Mouse (Mus musculus) urinary bladder, postnatal 4 days (tissue): ENCODE measurements around the gene Rbak.
"Not testable (repeated sequence)": the region's sequence is repeated elsewhere in the genome, so short reads cannot be mapped to it uniquely, and the experiment has no call there.

Experiments
- DNase-seq, 2 experiments: peaks; one replicate each; pipeline ENCODE4 v3.0.0; 2021 to 2022; ENCODE audit warnings: low spot score in 2 of 2

Gene Rbak

DNA sequence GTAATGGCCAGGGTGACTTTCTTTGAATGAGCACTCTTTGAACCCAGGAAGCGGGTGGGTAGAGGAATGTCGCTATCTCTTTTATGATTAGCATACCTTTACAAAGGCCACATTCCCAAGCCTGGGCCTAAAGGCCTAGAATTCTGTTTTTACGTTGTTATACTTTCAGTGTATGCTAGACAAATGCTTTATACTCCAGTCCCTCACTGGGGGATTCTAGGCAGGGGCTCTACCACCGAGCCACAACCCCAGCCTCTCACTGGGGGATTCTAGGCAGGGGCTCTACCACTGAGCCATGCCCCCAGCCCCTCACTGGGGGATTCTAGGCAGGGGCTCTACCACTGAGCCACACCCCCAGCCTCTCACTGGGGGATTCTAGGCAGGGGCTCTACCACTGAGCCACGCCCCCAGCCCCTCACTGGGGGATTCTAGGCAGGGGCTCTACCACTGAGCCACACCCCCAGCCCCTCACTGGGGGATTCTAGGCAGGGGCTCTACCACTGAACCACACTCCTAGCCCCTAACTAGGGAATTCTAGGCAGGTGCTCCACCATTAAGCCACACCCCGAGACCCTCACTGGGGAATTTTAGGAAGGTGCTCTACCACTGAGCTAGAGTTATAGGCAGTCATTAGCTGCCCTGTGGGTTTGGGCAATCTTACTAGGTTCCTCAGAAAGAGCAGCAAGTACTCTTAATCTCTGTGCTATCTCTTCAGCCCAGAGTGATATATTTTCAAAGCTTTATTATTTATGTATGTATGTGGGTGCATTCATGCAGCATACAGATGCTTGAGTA is 46.2 kb downstream of the Rbak start:
- not testable (repeated sequence) for DNase-seq

DNA sequence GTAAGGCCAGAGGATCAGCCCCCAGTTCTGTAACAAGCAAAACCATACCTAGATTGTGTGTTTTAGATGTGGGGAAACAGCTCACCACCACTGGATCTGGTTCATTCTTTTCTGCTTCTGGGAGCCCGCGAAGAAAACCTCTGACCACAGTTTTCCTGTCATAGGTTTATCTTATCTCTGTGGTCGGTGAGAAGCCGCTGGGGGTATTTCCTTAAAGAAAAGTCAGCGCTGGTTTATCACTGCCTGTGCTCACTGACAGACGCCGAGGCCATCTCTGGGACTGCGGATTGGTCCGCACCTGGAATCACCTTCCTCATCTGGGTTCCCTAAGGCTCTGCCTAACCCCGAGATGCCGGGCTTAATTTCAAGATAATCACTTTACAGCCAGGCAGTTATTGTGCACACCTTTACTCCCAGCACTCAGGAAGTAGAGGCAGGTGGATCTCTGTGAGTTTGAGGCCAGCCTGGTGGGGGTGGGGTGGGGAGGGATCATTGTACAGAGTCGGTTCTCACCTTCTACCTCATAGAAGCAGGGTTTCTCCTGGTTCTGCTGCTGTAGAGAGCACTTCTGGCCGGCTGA is 47.5 kb downstream of the Rbak start:
- no peak for DNase-seq

DNA sequence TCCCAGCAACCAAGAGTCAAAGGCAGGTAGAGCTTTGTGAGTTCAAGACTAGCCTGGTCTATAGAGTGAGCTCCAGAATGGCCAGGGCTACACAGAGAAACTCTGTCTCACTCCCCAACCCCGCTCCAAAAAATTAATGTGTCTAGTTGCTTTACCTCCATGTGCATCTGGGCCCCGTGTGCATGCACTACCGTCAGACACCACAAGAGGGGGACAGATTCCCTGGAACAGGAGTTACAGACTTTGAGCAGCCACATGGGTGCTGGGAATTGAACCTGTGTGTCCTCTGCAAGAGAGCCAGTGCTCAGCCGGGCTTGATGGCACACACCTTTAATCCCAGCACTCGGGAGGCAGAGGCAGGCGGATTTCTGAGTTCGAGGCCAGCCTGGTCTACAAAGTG is 50.2 kb downstream of the Rbak start:
- DNase-seq: no peak

DNA sequence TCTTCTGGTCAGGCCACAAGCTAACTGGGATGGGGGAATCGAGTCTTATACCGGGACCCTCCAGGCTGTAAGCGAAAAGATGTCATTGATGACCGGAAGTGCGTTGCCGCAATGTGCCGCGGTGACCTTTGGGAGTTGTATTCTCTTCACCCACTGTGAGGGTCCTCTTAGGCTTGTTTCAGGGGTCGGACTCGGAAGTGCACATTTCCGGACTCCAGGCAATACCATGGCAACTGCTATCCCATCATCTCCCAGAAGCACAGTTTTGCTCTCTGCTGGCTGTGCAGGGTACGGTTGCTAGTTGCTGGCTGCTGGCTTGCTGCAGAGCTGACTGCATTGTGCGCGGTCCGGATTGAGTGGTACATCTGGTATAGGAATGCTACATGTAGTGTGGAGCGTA is 51.5 kb downstream of the Rbak start:
- DNase-seq: no peak

DNA sequence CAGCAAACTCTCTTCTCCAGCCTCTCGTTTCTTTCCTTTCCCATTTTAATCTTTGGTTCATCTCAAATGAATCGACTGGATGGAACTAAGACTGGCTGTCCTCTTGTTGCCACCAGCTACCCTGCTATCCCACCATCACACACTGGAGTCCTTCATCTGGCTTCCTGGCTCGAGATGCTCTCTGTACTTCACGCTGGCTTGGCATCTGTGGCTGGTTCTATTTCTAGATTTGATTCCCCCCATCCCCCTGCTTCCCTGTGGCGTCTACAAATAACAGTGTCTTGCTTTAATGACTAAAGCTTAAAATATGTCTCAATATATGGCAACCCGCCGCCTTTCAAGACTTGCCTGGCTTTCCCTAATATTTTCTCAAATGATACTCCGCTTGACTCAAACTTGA is 52.7 kb downstream of the Rbak start:
- DNase-seq: no peak

DNA sequence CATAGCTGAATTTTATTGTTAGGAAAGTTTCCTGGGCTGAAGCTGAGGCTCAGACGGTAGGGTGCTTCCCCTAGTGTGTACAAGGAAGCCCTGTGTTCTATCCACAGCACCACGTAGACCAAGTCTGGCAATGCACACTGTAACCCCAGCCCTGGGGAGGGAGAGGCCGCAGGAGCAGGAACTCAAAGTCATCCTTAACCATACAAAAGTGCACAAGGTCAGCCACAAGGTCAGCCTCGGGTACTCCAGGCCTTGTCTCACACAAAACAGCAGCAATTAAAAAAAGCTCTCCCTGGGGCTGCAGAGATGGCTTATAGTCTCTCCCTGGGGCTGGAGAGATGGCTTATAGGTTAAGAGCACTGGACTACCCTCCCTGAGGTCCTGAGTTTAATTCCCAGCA is 53.7 kb downstream of the Rbak start:
- no peak for DNase-seq

DNA sequence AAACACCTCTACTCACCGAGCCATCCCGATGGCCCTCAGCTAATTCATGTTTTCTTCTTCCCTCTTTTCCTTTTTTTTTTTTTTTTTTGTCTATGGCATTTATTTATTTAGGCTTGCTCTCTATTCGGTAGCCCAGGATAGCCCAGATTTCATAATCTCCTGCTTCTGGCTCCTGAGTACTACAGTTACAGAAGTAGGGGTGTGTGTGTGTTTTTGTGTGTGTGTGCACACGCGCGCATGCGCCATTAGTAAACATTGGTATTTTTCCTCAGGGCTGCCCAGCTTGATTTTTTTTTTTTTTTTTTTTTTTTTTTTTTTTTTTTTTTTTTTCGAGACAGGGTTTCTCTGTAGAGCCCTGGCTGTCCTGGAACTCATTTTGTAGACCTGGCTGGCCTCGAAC is 54.5 kb downstream of the Rbak start:
- no peak for DNase-seq

DNA sequence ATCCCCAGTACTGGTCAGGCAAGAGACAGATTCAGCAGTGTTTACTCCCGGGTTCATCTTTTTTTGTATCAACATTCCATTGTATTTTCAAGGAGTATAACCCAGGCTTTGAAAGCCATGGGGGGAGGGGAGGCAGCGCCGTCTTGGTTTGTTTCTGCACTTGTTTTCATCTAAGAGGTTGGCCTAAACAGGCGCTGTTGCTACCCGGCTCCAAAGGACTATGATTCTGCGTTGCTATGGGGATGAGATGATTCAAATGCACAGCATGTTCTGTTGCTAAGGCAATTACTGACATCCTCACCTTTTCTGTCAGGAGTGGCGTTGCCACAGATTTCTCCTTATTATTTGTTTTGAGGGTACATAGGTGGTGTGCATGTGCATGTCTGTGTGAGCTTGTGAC is 55.0 kb downstream of the Rbak start:
- DNase-seq: no peak

DNA sequence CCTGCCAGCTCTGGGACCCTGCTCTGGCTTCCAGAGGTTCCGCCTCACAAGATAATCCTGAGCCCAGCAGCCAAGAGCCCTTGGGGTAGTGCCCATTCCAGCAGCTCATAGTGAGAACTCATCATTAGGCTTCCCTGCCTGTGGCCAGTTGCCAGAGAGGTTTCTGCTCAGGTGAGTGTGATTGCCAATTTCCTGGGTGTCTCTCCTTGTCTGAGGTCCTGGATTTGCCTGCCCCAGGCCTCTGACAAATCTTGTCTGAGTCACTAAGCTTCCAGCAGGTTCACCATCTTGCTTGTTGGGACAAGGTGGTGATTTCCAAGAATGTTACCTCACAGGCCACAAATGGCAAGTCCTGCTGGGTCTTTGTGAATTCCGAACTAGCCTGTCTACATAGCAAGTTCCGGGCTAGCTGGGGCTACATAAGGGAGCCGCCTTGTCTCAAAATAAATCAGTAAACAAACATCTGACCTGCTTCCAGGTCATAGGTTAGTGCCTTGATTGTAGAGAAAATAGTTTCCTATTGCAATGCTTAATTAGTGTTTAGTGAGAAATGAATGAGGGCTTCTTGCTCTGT is 55.7 kb downstream of the Rbak start:
- DNase-seq: no peak

DNA sequence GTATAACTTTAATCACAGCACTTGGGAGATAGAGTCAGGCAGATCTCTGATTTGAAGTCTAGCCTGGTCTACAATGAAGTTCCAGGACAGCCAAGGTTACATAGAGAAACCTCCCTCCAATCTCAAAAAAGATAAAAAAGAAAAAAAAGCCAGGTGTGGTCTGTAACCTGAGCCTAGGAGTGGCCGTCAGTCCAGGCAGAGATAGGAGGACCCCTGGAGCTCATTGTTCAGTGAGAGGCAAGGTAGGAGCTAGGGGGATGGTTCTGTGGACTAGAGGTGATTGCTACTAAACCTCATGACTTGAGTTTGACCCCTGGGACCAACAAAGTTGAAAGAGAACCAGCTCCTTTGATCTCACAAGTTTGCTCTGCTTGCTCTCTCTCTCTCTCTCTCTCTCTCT is 57.9 kb downstream of the Rbak start:
- DNase-seq: no peak
